Mouse (Mus musculus) myocyte (in vitro differentiated cells): ENCODE data around the gene Sept14. TPM values are rescaled to one million over a fixed set of nuclear protein-coding genes. Genes with fewer than 3 reads are reported as not detected.

Experiments used
- H3K27me3 ChIP-seq: one replicate; pipeline ENCODE4 v1.6.1; 2011; ENCODE audit not compliant: control insufficient read depth, insufficient read depth, insufficient read length
- H3K36me3 ChIP-seq: one replicate; pipeline ENCODE4 v1.6.1; 2011; ENCODE audit not compliant: control insufficient read depth, insufficient read depth
- H3K4me2 ChIP-seq: one replicate; pipeline ENCODE4 v1.6.1; 2011; ENCODE audit warnings: low read depth, control low read depth
- H3K4me3 ChIP-seq: one replicate; pipeline ENCODE4 v1.5.1; 2011; ENCODE audit warnings: mild to moderate bottlenecking, control low read depth, moderate library complexity
- H3K79me2 ChIP-seq: one replicate; pipeline ENCODE4 v1.6.1; 2011; ENCODE audit not compliant: control insufficient read depth, insufficient read depth
- H3ac ChIP-seq: one replicate; pipeline ENCODE4 v1.6.1; 2011; ENCODE audit not compliant: control insufficient read depth, insufficient read length
- CEBPB ChIP-seq: IDR thresholded peaks from 2 replicates; pipeline ENCODE4 v1.6.1; 2011; ENCODE audit warnings: mild to moderate bottlenecking, moderate library complexity; ENCODE audit not compliant: poor library complexity, insufficient read depth, severe bottlenecking
- E2F4 ChIP-seq: IDR thresholded peaks from one replicate; pipeline ENCODE4 v1.6.1; 2011; ENCODE audit warnings: mild to moderate bottlenecking, control low read depth, moderate library complexity; ENCODE audit not compliant: insufficient read depth
- MAX ChIP-seq: IDR thresholded peaks from one replicate; pipeline ENCODE4 v1.6.1; 2011; ENCODE audit warnings: low read depth, mild to moderate bottlenecking, control low read depth
- MYOD1 ChIP-seq, 3 experiments: IDR thresholded peaks; one replicate each; pipeline ENCODE4 v1.6.1; 2011; ENCODE audit warnings: control low read depth in 2 of 3, low read depth in 2 of 3, mild to moderate bottlenecking in 2 of 3, moderate library complexity in 1 of 3; ENCODE audit not compliant: insufficient read length in 2 of 3, control insufficient read depth in 1 of 3
- MYOG ChIP-seq, 3 experiments: IDR thresholded peaks; one replicate each; pipeline ENCODE4 v1.6.1; 2011; ENCODE audit warnings: control low read depth in 2 of 3, low read depth in 2 of 3, mild to moderate bottlenecking in 2 of 3; ENCODE audit not compliant: insufficient read length in 2 of 3, control insufficient read depth in 1 of 3, insufficient read depth in 1 of 3
- POLR2A ChIP-seq: IDR thresholded peaks from one replicate; pipeline ENCODE4 v1.6.1; 2011; ENCODE audit warnings: low read depth, mild to moderate bottlenecking, control low read depth, moderate library complexity; ENCODE audit not compliant: insufficient read length
- POLR2AphosphoS2 ChIP-seq: IDR thresholded peaks from one replicate; pipeline ENCODE4 v1.6.1; 2011; ENCODE audit warnings: low read depth, control low read depth; ENCODE audit not compliant: insufficient read length
- REST ChIP-seq: IDR thresholded peaks from one replicate; pipeline ENCODE4 v1.6.1; 2011; ENCODE audit warnings: mild to moderate bottlenecking, control low read depth, moderate library complexity; ENCODE audit not compliant: insufficient read depth, insufficient read length
- SRF ChIP-seq: IDR thresholded peaks from one replicate; pipeline ENCODE4 v1.6.1; 2011; ENCODE audit warnings: low read depth; ENCODE audit not compliant: control insufficient read depth, insufficient read length
- TCF12 ChIP-seq: IDR thresholded peaks from one replicate; pipeline ENCODE4 v1.6.1; 2011; ENCODE audit warnings: mild to moderate bottlenecking, control low read depth; ENCODE audit not compliant: poor library complexity, insufficient read depth, severe bottlenecking
- TCF3 ChIP-seq: IDR thresholded peaks from one replicate; pipeline ENCODE4 v1.6.1; 2011; ENCODE audit warnings: low read depth, control low read depth; ENCODE audit not compliant: insufficient read length
- USF1 ChIP-seq: IDR thresholded peaks from one replicate; pipeline ENCODE4 v1.6.1; 2011; ENCODE audit warnings: low read depth, mild to moderate bottlenecking, control low read depth, moderate library complexity
- polyA plus RNA-seq: library from polyadenylated mRNA; unstranded; fragments of >200 nt; fragmentation: generic; extraction: Trizol; gene quantifications from one replicate; pipeline ENCODE4 v1.2.1, GENCODE M21; 2012; ENCODE audit warnings: missing spikeins

Sept14 gene
- polyA plus RNA-seq, 1 experiment = 0.10 TPM

GRCm38 (mm10) chr5:129731021-129731420 is 22.7 kb upstream of the Sept14 start:
- Histone ChIP-seq H3K27me3 (no peaks in the 10 kb centered on the region), H3K4me3 (no peak overlapping the region)
- TF ChIP-seq USF1 (no peak), MYOD1 (IDR thresholded peaks at IDR 0.05; ENCODE audit: control insufficient read depth in 1 of 3, insufficient read length in 2 of 3, low read depth in 2 of 3) (peak; percentile 43 to 65 (median 59)), MYOG (IDR thresholded peaks at IDR 0.05; ENCODE audit: control insufficient read depth in 1 of 3, insufficient read depth in 1 of 3, insufficient read length in 2 of 3, low read depth in 2 of 3) (peak in 2 of 3 experiments; percentile 17 to 51), POLR2A (no peak), CEBPB (no peak), POLR2AphosphoS2 (no peak), TCF3 (no peak), E2F4 (no peak), REST (no peak), TCF12 (no peak), SRF (peak; percentile 95), MAX (no peak)

GRCm38 (mm10) chr5:129730344-129730743 is 22.0 kb upstream of the Sept14 start:
- no peaks in the 10 kb centered on the region for H3K27me3 ChIP-seq
- peak overlapping the region; percentile 35 for H3K4me2 ChIP-seq
- peaks cover 51% of the 10 kb centered on the region for H3K79me2 ChIP-seq
- TF ChIP-seq MYOD1 (IDR thresholded peaks at IDR 0.05; ENCODE audit: control insufficient read depth in 1 of 3, insufficient read length in 2 of 3, low read depth in 2 of 3) (peak; percentile 5 to 79 (median 62)), MYOG (IDR thresholded peaks at IDR 0.05; ENCODE audit: control insufficient read depth in 1 of 3, insufficient read depth in 1 of 3, insufficient read length in 2 of 3, low read depth in 2 of 3) (peak in 2 of 3 experiments; percentile 35 to 44), REST (no peak)
- H3K36me3 ChIP-seq = no peaks in the 10 kb centered on the region
- peak overlapping the region; percentile 6 for H3ac ChIP-seq
- H3K4me3 ChIP-seq = no peak overlapping the region

More at GRCm38 (mm10) chr5:129731021-129731420, 22.7 kb upstream of the Sept14 start:
- peaks cover 45% of the 10 kb centered on the region for H3K79me2 ChIP-seq
- H3K36me3 ChIP-seq = no peaks in the 10 kb centered on the region
- H3ac ChIP-seq = peak overlapping the region; percentile 6
- peak overlapping the region; percentile 35 for H3K4me2 ChIP-seq

- peak overlapping the region; percentile 35 for H3K4me2 ChIP-seq
- H3K36me3 ChIP-seq = no peaks in the 10 kb centered on the region
- TF ChIP-seq CEBPB (no peak), REST (no peak), MYOG (IDR thresholded peaks at IDR 0.05; ENCODE audit: control insufficient read depth in 1 of 3, insufficient read depth in 1 of 3, insufficient read length in 2 of 3, low read depth in 2 of 3) (no peak), TCF3 (no peak), TCF12 (no peak), MYOD1 (IDR thresholded peaks at IDR 0.05; ENCODE audit: control insufficient read depth in 1 of 3, insufficient read length in 2 of 3, low read depth in 2 of 3) (no peak), SRF (no peak), POLR2A (no peak), E2F4 (no peak), MAX (no peak), POLR2AphosphoS2 (no peak), USF1 (no peak)
- H3K4me3 ChIP-seq = no peak overlapping the region
- peaks cover 46% of the 10 kb centered on the region for H3K79me2 ChIP-seq
- no peaks in the 10 kb centered on the region for H3K27me3 ChIP-seq
- no peak overlapping the region for H3ac ChIP-seq
These were observed 21.0 kb upstream of the Sept14 start for GRCm38 (mm10) chr5:129729286-129729685.

- Histone ChIP-seq H3K4me3 (peak overlapping the region; percentile 44), H3K27me3 (no peaks in the 10 kb centered on the region), H3K4me2 (no peak overlapping the region), H3ac (no peak overlapping the region), H3K79me2 (peaks cover 32% of the 10 kb centered on the region), H3K36me3 (no peaks in the 10 kb centered on the region)
- TF ChIP-seq USF1 = no peak
- no peak for TF ChIP-seq MYOD1 (IDR thresholded peaks at IDR 0.05; ENCODE audit: control insufficient read depth in 1 of 3, insufficient read length in 2 of 3, low read depth in 2 of 3)
- no peak for TF ChIP-seq TCF12
- no peak for TF ChIP-seq E2F4
These were observed 18.5 kb upstream of the Sept14 start for GRCm38 (mm10) chr5:129726784-129727183.

GRCm38 (mm10) chr5:129725774-129726392 is 17.6 kb upstream of the Sept14 start:
- Histone ChIP-seq H3ac (peak overlapping the region; percentile 78), H3K4me3 (peak overlapping the region; percentile 44), H3K36me3 (no peaks in the 10 kb centered on the region), H3K79me2 (peaks cover 29% of the 10 kb centered on the region), H3K4me2 (peak overlapping the region; percentile 91), H3K27me3 (no peaks in the 10 kb centered on the region)
- TF ChIP-seq TCF12 = no peak
- no peak for TF ChIP-seq MYOG (IDR thresholded peaks at IDR 0.05; ENCODE audit: control insufficient read depth in 1 of 3, insufficient read depth in 1 of 3, insufficient read length in 2 of 3, low read depth in 2 of 3)
- TF ChIP-seq E2F4 = no peak
- TF ChIP-seq USF1 = no peak
- TF ChIP-seq MAX = no peak
- no peak for TF ChIP-seq SRF
- no peak for TF ChIP-seq MYOD1 (IDR thresholded peaks at IDR 0.05; ENCODE audit: control insufficient read depth in 1 of 3, insufficient read length in 2 of 3, low read depth in 2 of 3)
- TF ChIP-seq POLR2A = no peak
- TF ChIP-seq CEBPB = no peak
- no peak for TF ChIP-seq TCF3
- no peak for TF ChIP-seq REST
- no peak for TF ChIP-seq POLR2AphosphoS2
